Mouse (Mus musculus) frontal cortex, postnatal 25 days (tissue): ENCODE data around the gene Ctsl.

Experiments
- DNase-seq, 2 experiments: peaks; one replicate each; pipeline ENCODE4 v3.0.0; 2022; ENCODE audit warnings: low spot score in 2 of 2

The Ctsl gene

DNA sequence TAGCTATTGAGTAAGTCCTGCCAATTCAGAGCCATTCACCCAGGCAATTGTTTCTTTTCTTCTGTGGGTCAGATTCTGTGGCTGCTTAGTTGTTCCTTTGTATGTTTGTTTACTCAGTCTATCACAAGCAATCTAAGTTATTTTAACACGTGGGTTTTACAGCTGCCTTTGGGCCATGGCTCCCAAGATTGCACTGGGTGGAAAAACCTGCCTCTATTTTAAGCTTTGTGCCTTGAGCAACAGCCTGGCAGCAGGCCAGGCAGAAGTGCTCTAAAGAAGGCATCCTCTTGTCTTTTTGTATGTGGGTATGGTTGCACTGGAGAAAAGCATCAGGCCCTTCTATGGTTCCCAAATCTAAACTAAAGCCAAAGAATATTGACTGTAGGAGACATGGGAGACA lies 3.0 kb upstream of the Ctsl start:
- peak in 1 of 2 experiments; percentile 5 for DNase-seq

DNA sequence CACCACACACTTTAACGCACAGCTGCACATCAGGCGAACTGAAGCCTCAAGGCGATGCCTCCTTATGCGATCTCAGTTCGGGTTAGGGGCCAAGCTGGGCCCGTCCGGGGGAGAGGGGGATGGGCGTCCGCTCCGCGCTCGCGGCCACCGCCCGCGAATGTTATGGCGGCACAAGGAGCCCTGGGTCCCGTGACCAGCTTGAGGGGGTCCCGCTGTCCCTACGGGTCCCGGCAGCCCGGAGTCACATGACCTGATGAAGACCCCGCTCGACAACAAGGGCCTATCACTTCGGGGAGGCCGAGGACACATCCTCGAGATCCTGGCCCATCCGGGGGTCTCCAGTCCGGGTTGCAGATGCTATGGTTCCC lies 901 bp downstream of the Ctsl start:
- no peak for DNase-seq

GRCm38 (mm10) chr13:64368596-64368995 lies 2.1 kb downstream of the Ctsl start:
- DNase-seq, result no peak

- no peak for DNase-seq
Observed at GRCm38 (mm10) chr13:64367615-64368014, 3.1 kb downstream of the Ctsl start.

DNA sequence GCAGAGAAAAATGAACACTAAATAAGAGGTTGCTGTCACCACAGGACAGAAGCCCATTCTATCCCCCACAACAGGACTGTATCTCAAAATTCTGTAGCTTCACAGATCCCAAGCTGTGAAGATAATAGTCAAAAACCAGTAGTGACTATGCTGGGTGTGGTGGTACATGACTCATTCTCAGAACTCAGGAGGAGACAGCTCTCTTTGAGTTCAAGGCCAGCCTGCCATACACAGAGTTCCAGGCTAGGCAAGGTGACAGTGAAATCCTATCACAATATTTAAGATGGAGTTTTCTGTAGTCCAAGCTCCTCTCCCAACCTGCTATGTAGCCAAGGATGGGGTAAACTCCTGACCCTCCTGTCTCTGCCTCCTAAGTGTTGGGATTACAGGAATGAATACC lies 5.4 kb downstream of the Ctsl start:
- no peak for DNase-seq

GRCm38 (mm10) chr13:64364258-64364657 lies 6.4 kb downstream of the Ctsl start:
- no peak for DNase-seq

DNA sequence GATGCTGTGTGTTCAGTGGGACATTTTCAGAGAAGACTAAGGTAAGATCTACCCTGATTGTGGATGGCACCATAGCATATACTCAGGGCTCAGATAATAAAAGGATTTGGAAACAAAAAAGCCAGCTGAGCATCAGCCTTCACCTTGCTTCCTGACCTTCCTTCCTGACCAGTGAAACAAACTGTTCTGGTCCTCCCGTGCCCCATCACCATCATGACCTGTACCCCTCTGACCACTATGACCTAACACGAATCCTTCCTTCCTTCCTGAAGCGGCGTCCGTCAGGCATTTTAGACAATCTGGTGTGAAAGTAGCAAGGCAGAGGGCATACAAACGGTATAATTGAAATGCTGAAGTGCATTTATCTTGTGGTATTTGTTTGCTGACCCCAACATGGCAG lies 8.6 kb downstream of the Ctsl start:
- no peak for DNase-seq

GRCm38 (mm10) chr13:64361020-64361419 lies 9.7 kb downstream of the Ctsl start:
- DNase-seq, result no peak

DNA sequence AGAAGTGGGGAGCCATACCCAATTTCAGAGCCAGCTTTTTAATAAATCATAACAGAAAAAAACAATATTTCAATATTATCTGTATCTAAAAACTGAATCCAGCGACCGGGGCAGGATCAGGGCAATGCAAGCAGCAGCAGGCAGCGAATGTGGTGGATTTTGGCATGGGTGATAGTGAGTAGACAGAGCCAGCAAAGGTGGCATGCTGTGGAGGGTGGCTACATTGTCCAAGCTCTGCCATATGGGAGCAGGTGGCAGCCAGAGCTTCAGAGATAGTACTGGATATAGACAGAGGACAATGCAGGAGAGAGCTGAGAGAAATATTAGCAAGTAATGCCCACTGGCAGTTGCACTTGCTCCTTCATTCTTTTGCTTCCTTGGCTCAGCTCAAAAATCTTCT lies 11.0 kb downstream of the Ctsl start:
- no peak for DNase-seq

GRCm38 (mm10) chr13:64358476-64358875 lies 12.2 kb downstream of the Ctsl start:
- DNase-seq, result no peak

DNA sequence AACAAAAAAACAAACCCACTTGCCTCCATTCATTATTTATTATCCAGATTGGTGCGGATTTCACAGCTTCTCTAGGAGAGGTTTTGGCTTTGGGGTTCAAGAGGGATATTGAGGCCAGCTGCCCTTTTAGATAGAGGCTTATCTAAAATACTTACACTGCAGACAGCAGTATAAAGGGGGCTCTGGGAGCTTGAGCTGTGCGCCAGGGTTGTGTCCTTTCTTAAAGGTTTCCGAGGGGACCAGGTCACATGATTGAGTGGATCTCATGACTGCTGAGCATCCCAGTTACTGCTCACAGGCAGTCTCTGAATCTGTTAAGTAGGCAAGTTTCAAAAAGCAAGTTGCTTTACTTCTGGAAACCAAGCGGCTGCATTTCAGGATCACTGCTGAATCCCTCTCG lies 13.3 kb downstream of the Ctsl start:
- no peak for DNase-seq

DNA sequence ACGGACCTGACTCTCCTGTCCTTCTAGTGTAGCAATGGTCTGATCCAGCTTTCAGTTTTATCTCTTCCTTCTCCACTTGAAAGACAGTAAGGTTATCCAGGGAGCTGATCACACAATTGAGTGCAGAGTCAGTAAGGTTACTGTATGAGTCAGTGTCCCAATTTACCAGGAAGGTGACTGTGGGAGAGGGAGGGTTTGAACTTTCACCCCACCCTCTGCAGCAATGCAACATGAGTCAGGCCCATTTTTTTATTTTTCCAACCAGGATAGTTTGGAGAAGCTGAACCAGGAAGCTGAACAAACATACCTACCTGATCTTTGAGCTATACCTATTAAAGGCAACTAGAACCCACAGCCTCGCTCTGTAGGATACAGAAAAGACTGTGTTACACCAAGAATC lies 21.2 kb downstream of the Ctsl start:
- no peak for DNase-seq

GRCm38 (mm10) chr13:64344082-64344501 lies 26.6 kb downstream of the Ctsl start:
- peak; percentile 15 to 19 for DNase-seq

DNA sequence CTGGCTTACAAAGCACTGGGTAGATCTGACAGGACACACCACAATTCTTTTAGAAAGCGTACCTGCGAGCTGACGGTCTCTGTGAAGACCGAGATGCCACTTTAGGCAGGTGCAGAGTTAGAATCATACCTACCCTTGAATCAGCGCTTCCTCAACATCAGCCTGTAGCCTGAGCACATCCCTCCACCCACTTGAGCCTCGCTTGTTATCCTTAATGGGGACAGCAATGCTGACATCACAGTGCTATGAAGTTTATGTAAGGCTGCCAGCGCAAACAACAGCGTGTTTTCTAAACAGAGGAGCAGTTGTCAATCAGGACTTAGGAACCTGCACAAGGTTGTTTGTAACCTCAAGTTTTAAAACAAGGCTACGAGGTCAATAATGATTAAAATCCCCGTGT lies 27.1 kb downstream of the Ctsl start:
- peak; percentile 12 to 13 for DNase-seq

GRCm38 (mm10) chr13:64335546-64336132 lies 35.1 kb downstream of the Ctsl start:
- DNase-seq, result no peak

DNA sequence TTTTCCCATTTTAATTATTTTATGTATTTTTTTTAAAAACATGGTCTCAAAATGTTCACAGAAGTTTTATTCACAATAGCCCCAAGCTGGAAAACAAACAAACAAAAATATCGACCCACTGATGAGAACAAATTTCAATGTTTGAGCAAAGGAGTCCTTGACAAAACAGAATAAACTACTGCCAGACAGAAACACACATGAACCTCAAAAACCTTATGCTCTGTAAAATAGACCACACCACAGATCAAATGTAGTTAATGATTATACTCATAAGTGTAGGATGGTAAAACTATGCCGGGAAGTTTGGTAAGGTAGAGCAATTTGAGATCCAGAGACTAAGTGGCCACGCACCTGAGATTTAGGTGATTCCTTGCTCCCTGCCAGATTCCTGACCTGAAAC lies 37.6 kb downstream of the Ctsl start:
- no peak for DNase-seq

GRCm38 (mm10) chr13:64332321-64332720 lies 38.4 kb downstream of the Ctsl start:
- DNase-seq, result no peak

DNA sequence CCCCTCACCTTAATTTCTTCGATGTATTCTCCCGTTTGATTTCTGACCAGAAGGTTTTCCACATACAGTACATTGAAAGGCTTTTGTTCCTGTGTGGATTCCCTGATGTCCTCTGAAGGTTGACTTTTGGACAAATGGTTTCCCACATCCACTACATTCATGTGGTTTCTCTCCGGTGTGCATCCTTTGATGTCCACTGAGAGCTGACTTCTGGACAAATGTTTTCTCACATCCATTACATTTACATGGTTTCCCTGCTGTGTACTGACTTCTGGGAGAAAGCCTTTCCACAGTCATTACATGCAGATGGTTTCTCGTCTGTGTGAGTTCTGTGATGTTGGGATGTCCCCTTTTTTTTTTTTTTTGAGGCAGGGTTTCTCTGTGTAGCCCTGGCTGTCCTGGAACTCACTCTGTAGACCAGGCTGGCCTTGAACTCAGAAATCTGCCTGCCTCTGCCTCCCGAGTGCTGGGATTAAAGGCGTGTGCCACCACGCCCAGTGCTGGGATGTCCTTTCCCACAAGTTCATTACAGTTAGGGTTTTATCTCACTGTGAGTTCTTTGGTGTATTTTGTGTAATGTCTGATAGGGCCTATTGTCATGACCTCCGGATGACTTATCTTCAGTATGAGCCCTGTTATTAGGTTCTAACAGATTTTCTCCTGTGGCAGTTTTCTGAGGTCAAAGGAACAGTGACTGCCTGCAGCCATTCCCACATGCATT lies 48.0 kb downstream of the Ctsl start:
- no peak for DNase-seq

DNA sequence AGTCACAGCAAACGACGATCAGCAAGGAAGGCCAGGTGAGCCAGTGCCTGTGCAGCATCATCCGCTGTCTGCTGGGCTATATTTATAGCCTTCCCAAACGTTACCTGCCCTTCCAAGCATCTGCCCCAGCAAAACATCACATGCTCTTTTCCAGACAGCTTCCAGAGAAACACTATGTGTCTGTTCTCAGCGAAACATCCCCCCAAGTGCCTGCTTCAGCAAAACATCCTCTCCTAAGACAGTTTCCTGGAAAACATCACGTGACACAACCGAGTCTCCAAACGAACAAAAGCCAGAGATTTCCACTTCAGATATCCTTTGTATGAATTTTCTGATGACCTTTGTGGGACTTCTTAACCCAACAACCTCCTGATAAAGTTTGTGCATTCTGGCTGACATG lies 50.4 kb downstream of the Ctsl start:
- no peak for DNase-seq

DNA sequence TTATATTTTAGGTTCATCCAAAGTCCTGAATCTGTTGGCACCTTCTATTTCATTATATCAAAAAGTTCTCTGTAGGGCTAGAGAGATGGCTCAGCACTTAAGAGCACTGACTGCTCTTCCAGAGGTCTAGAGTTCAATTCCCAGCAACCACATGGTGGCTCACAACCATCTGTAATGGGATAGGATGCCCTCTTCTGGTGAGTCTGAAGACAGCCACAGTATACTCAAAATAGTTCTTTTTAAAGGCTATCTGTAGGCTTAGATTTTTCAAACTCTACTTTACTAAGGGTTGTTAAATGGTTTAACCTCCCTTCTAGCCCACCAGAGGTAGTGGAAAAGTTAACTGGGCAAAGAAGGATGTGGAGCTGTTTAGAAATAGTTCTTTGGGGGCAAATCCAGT lies 50.9 kb downstream of the Ctsl start:
- no peak for DNase-seq

- no peak for DNase-seq
Observed at GRCm38 (mm10) chr13:64318355-64318754, 52.3 kb downstream of the Ctsl start.

GRCm38 (mm10) chr13:64315483-64316050 lies 55.1 kb downstream of the Ctsl start:
- DNase-seq, result no peak

DNA sequence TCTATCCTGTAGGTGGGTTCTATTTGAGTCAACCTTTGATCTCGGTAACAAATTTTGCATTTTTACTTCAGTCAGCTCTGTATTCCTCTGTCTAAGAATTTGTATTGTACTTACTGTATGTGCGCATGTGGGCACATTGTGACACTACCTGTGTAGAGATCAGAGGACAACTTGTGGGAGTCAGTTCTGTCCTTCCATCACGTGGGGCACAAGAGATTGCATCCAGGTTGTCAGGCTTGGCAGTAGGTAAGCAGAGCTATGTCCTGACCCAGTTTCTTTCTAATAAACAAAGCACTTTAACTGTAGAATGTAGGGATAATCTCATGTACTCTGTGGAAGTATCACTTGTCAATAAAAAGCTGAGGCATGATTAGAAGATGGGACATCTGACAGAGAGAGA lies 56.6 kb downstream of the Ctsl start:
- DNase-seq, result no peak

DNA sequence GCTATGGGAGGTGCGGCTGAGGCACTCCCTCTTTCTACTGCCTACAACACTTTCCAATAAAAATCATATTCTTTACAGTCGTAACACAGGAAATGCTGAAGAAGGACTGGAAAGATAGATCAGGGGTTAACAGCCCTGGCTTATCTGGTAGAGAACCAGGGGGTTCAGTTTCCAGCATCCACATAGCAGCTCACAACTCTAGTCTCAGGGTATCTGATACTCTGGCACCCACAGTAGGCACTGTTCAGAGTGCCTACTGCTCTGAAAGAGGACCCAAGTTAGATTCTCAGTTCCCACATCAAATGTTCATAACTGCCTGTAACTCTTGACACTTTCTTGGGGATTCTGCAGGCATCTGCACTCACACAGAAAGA lies 57.8 kb downstream of the Ctsl start:
- no peak for DNase-seq
